Mouse (Mus musculus) ES-E14 (cell line): ENCODE results near the gene Ttll2.
"Not testable (repeated sequence)": the region's sequence is repeated elsewhere in the genome, so short reads cannot be mapped to it uniquely, and the experiment has no call there.

Experiments
- HCFC1 ChIP-seq: IDR thresholded peaks from 2 replicates; pipeline ENCODE4 v1.6.1; 2012; ENCODE audit warnings: low read length, inconsistent platforms, borderline replicate concordance; ENCODE audit not compliant: insufficient read depth
- MAFK ChIP-seq: IDR thresholded peaks from 2 replicates; pipeline ENCODE4 v1.6.1; 2014; ENCODE audit warnings: mild to moderate bottlenecking, low read depth, low read length, inconsistent platforms; ENCODE audit not compliant: insufficient read depth
- ZC3H11A ChIP-seq: IDR thresholded peaks from 2 replicates; pipeline ENCODE4 v1.6.1; 2012; ENCODE audit warnings: low read depth, mild to moderate bottlenecking, inconsistent platforms, low read length, borderline replicate concordance
- ZNF384 ChIP-seq: IDR thresholded peaks from 2 replicates; pipeline ENCODE4 v1.6.1; 2012; ENCODE audit warnings: low read depth, low read length, inconsistent platforms

DNA sequence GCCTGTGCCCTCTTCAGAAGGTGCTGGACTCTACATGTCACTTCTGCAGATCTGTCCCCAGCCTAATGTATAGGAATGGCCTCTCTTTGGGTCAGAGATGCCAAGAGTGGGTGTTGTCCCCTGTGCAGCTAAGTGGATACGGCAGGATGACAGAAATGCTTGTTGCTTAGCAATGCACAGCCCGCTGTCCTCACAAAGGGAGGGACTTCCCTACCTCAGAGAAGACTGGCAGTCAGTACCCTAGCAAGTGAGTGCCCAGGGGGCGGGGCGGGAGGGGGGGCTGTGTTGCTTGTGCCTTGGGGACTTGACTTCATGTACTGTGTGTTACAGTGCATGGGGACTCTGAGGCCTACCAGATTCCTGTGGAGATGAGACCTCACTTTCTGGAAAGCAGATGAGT is 7.3 kb upstream of the Ttll2 start:
- not testable (repeated sequence) for TF ChIP-seq MAFK, HCFC1, ZNF384, ZC3H11A
